Mouse (Mus musculus): Measurements from ENCODE around the gene Foxm1.

The Foxm1 gene

DNA sequence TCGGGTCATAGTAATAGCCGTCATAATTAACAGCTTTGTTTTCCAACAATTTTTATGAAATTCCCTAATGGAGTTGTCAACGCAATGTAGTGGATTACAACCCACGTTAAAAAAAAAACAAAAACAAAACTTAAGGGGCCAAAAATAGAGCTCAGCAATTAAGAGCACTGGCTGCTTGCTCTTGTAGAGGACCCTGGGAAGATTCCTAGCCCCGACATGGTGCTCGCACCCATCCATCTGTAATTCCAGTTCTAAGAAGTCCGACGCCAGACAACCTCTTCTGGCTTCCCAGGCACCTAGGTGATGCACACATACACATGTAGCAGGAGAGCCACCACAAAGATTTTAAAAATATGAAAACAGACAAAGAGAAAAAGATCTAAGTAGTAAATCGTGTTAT is 62.3 kb downstream of the Foxm1 start:
- DNase-seq (ENCODE audit: low spot score in 2 of 2) = no peak

All from frontal cortex, postnatal 10 days (tissue).